Mouse (Mus musculus): Measurements from ENCODE around the gene Caprin2. TPM values are rescaled to one million over a fixed set of nuclear protein-coding genes. Genes with fewer than 3 reads are reported as not detected.
"Not testable (repeated sequence)": the region's sequence is repeated elsewhere in the genome, so short reads cannot be mapped to it uniquely, and the experiment has no call there.

The Caprin2 gene
- 10 to 100 TPM; 14.3 to 23.6 (median 16.8) TPM for total RNA-seq (2022)

- peak; percentile 88 for DNase-seq
Observed at GRCm38 (mm10) chr6:148895773-148896506, at the start of gene Caprin2. Gene Caprin2 (minus strand): TSS chr6:148896237.

GRCm38 (mm10) chr6:148944767-148945508 is 48.9 kb upstream of the Caprin2 start:
- peak; percentile 60 for DNase-seq

- no peak for DNase-seq
Observed at GRCm38 (mm10) chr6:148944344-148944766, 48.3 kb upstream of the Caprin2 start.

- DNase-seq, result no peak
Observed at GRCm38 (mm10) chr6:148943695-148944094, 47.7 kb upstream of the Caprin2 start.

- no peak for DNase-seq
Observed at GRCm38 (mm10) chr6:148942406-148942805, 46.4 kb upstream of the Caprin2 start.

GRCm38 (mm10) chr6:148941880-148942279 is 45.8 kb upstream of the Caprin2 start:
- no peak for DNase-seq

GRCm38 (mm10) chr6:148940383-148940782 is 44.3 kb upstream of the Caprin2 start:
- not testable (repeated sequence) for DNase-seq

- no peak for DNase-seq
Observed at GRCm38 (mm10) chr6:148937693-148938092, 41.7 kb upstream of the Caprin2 start.

- no peak for DNase-seq
Observed at GRCm38 (mm10) chr6:148934961-148935590, 39.0 kb upstream of the Caprin2 start.

GRCm38 (mm10) chr6:148931281-148931680 is 35.2 kb upstream of the Caprin2 start:
- no peak for DNase-seq

GRCm38 (mm10) chr6:148918841-148919398 is 22.9 kb upstream of the Caprin2 start:
- no peak for DNase-seq

GRCm38 (mm10) chr6:148917672-148918071 is 21.6 kb upstream of the Caprin2 start:
- no peak for DNase-seq

- no peak for DNase-seq
Observed at GRCm38 (mm10) chr6:148916817-148917216, 20.8 kb upstream of the Caprin2 start.

GRCm38 (mm10) chr6:148913938-148914337 is 17.9 kb upstream of the Caprin2 start:
- DNase-seq, result peak; percentile 24

- DNase-seq, result not testable (repeated sequence)
Observed at GRCm38 (mm10) chr6:148911906-148912305, 15.9 kb upstream of the Caprin2 start.

GRCm38 (mm10) chr6:148906958-148907357 is 10.9 kb upstream of the Caprin2 start:
- DNase-seq, result no peak

- peak; percentile 59 for DNase-seq
Observed at GRCm38 (mm10) chr6:148902728-148903127, 6.7 kb upstream of the Caprin2 start.

GRCm38 (mm10) chr6:148896507-148896851 is 442 bp upstream of the Caprin2 start:
- no peak for DNase-seq

GRCm38 (mm10) chr6:148894888-148895772 is 907 bp downstream of the Caprin2 start:
- DNase-seq, result no peak

GRCm38 (mm10) chr6:148873911-148874310 is 22.1 kb downstream of the Caprin2 start:
- no peak for DNase-seq

- DNase-seq, result no peak
Observed at GRCm38 (mm10) chr6:148845629-148846028, 50.4 kb downstream of the Caprin2 start.

GRCm38 (mm10) chr6:148841760-148842159 is 54.3 kb downstream of the Caprin2 start:
- no peak for DNase-seq
